8 mouse cellular contexts compared by ENCODE assay signal in genomic region chr10:120898357-120898756, GRCm38 (mm10). TPM values are rescaled to one million over a fixed set of nuclear protein-coding genes. Genes with fewer than 3 reads are reported as not detected.
DNase-seq lines count a peak whose midpoint lies in the region; ATAC-seq and TF ChIP-seq lines count a peak whose summit lies in the region.

No protein-coding gene starts in this region.

- peak; percentile 53 for ATAC-seq in kidney, embryonic 15.5 days (replicated peaks; ENCODE audit: low FRiP score)
- peak; percentile 56 for ATAC-seq in midbrain, embryonic 11.5 days (ENCODE audit: low FRiP score)

- DNase-seq in layer of hippocampus, adult 2 months (ENCODE audit: low spot score in 2 of 2) = no peak
- no peak for DNase-seq in layer of hippocampus, adult 9-11 months
- peak; percentile 48 for DNase-seq in adrenal gland, postnatal 25 days
- DNase-seq in gastrocnemius, postnatal 14 days = peak; percentile 27
- DNase-seq in midbrain, embryonic 11.5 days (ENCODE audit: low spot score, missing footprints) = peak; percentile 86
- DNase-seq in layer of hippocampus, postnatal 25 days (ENCODE audit: extremely low spot score in 1 of 2, low spot score in 1 of 2) = no peak
- no peak for DNase-seq in left cerebral cortex, postnatal 25 days (ENCODE audit: low spot score in 2 of 2)

- peak overlapping the region; percentile 44; the same call in 1 of the 2 replicates for H3K27ac ChIP-seq in layer of hippocampus, adult 2 months
- peak overlapping the region; percentile 56 for H3K27ac ChIP-seq in kidney, embryonic 15.5 days
- no peak overlapping the region for H3K27ac ChIP-seq in midbrain, embryonic 11.5 days (ENCODE audit: low read depth, low read length)

- intact Hi-C loops in gastrocnemius, postnatal 14 days (cut with DNase I; ENCODE audit: low total_unique reads) = no loop called here
- intact Hi-C loops in left cerebral cortex, postnatal 25 days (cut with DNase I) = no loop called here

- H3K4me1 ChIP-seq in kidney, embryonic 15.5 days = peaks cover 44% of the 10 kb centered on the region
- no peaks in the 10 kb centered on the region; the same call in none of the 2 replicates for H3K4me1 ChIP-seq in midbrain, embryonic 11.5 days (ENCODE audit: control insufficient read depth, insufficient read depth, low read length)

- peak overlapping the region; percentile 61 for H3K9ac ChIP-seq in kidney, embryonic 15.5 days
- H3K9ac ChIP-seq in midbrain, embryonic 11.5 days (ENCODE audit: low read length) = peak overlapping the region; percentile 69

- H3K4me3 ChIP-seq in layer of hippocampus, adult 2 months = peak overlapping the region; percentile 68
- peak overlapping the region; percentile 67 for H3K4me3 ChIP-seq in kidney, embryonic 15.5 days (replicated peaks)
- H3K4me3 ChIP-seq in midbrain, embryonic 11.5 days (ENCODE audit: low read depth, low read length) = peak overlapping the region; percentile 59

- H3K36me3 ChIP-seq in kidney, embryonic 15.5 days = no peaks in the 10 kb centered on the region
- H3K36me3 ChIP-seq in midbrain, embryonic 11.5 days (ENCODE audit: control insufficient read depth, insufficient read depth, low read length) = no peaks in the 10 kb centered on the region

- under 1% methylated on average over 45 of the region's 49 CpGs for WGBS in kidney, embryonic 15.5 days
- WGBS in midbrain, embryonic 11.5 days = under 1% methylated on average over 42 of the region's 49 CpGs

- no peaks in the 10 kb centered on the region for H3K9me3 ChIP-seq in kidney, embryonic 15.5 days (replicated peaks)
- no peaks in the 10 kb centered on the region for H3K9me3 ChIP-seq in midbrain, embryonic 11.5 days (ENCODE audit: control insufficient read depth, low read length)

- H3K4me2 ChIP-seq in kidney, embryonic 15.5 days = peak overlapping the region; percentile 97
- H3K4me2 ChIP-seq in midbrain, embryonic 11.5 days = peak overlapping the region; percentile 96

- H3K27me3 ChIP-seq in kidney, embryonic 15.5 days = peaks cover 5% of the 10 kb centered on the region; the same call in 1 of the 2 replicates
- H3K27me3 ChIP-seq in midbrain, embryonic 11.5 days (ENCODE audit: control insufficient read depth, insufficient read depth, low read length) = peaks cover 3% of the 10 kb centered on the region; the same call in 1 of the 2 replicates

- no peak for TF ChIP-seq CTCF in layer of hippocampus, adult 2 months (conservative IDR thresholded peaks at IDR 0.05)

RNA-seq across cellular contexts. Expression of gene Msrb3, which starts 0.5 kb away (rescaled TPM):
- 1 to 10 TPM; 4.0 to 4.9 TPM for total RNA-seq in layer of hippocampus, adult 2 months (2021)
- 41.4 and 46.9 TPM in 2 replicates for total RNA-seq in adrenal gland, postnatal 25 days (2021)
- 10 to 100 TPM; 88.3 to 90.4 TPM for total RNA-seq in gastrocnemius, postnatal 14 days (2021)
- polyA plus RNA-seq in kidney, embryonic 15.5 days (2015; fragmentation: Nextera tagmentation; extraction: Ambion mirVana) = 8.5 and 10.3 TPM in 2 replicates
- 3.9 and 4.6 TPM in 2 replicates for polyA plus RNA-seq in midbrain, embryonic 11.5 days (2014; fragmentation: Nextera tagmentation; extraction: Ambion mirVana)
- 1 to 10 TPM; 4.2 to 4.3 TPM for total RNA-seq in layer of hippocampus, postnatal 25 days (2021)
- total RNA-seq in left cerebral cortex, postnatal 25 days (2021) = 1 to 10 TPM; 5.7 to 6.0 TPM

Comparison
In these comparisons a context has a peak if more than half of its experiments do, and no peak if none do; other contexts are left out.
1. DNase-seq: peak in adrenal gland, postnatal 25 days (single experiment), gastrocnemius, postnatal 14 days (single experiment) and midbrain, embryonic 11.5 days (single experiment); none in layer of hippocampus, adult 2 months (0 of 2), layer of hippocampus, adult 9-11 months (single experiment), layer of hippocampus, postnatal 25 days (0 of 2) and left cerebral cortex, postnatal 25 days (0 of 2).
2. Peak in every context shown above with its lines, with median percentiles within 50 percentile points of each other: H3K4me3 ChIP-seq.